10 mouse cellular contexts compared by ENCODE assay signal in the genomic region with DNA sequence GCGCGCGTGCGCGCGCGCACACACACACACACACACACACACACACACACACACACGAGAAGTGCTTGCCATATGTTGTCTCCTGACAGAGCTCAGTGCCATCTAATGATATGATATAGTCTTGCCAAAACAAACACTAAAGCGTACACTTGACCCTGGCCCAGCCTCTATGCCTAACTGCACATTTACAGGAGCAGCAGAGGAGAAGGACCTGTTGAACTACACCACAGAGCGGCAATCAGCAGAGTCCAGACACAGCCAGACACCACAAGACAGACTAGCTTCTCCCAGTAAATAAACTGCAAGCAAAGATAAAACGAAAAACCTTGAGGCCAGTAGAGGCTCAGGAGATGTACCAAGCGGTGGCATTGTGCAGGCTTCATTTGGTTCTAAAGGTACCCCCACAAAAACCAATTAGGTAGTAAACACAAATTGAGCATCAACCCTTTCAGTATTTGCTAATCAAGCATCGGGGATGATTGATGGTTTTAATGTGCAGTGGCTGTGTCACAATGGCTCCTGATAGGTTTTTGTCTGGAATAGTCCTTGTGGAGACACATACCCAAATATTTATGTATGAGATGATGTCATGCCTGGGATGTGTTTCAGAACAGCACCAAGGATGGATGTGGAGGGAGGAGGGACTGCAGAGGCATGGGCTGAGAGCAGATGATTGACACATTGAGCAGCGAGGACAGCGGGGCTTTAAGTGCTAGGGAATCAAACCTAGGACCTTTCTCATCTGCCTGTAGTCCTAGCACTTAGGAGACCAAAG.
DNase-seq lines count a peak whose midpoint lies in the region; ATAC-seq and TF ChIP-seq lines count a peak whose summit lies in the region.
"Had no signal": no experiment of that assay in that cellular context is flagged by ENCODE, and none has a peak within 500 bp of the region (broad histone marks: within the 10 kb centered on the region; RNA-seq: fewer than 3 reads in every experiment).

No protein-coding gene starts in this region.

- peak; percentile 85 for ATAC-seq in forebrain, embryonic 16.5 days

- TF ChIP-seq EP300 in MEL (IDR thresholded peaks at IDR 0.05; ENCODE audit: low read depth in 1 of 2, low read length in 2 of 2), result peak in 1 of 2 experiments; percentile 73; a peak in 2 of 4 replicates

- no peaks in the 10 kb centered on the region for H3K79me2 ChIP-seq in MEL (ENCODE audit: control insufficient read depth, insufficient read depth, low read length, poor library complexity)

- no peak for TF ChIP-seq POLR2A in MEL (IDR thresholded peaks at IDR 0.05; ENCODE audit: control insufficient read depth in 1 of 2, insufficient read depth in 1 of 2, low read depth in 1 of 2, low read length in 2 of 2, poor library complexity in 1 of 2)

- DNase-seq in gastrocnemius, adult 2 months, result no peak
- no peak for DNase-seq in gastrocnemius, postnatal 14 days
- DNase-seq in MEL (ENCODE audit: low read depth, low spot score), result peak; percentile 76
- peak; percentile 79 for DNase-seq in lung, postnatal 10 days
- DNase-seq in thymus, adult 18-20 months, result no peak
- DNase-seq in spleen, adult 18-20 months, result no peak
- DNase-seq in kidney, adult 18-20 months, result no peak

- intact Hi-C loops in gastrocnemius, adult 2 months (cut with DNase I), result no loop called here
- intact Hi-C loops in gastrocnemius, postnatal 14 days (cut with DNase I; ENCODE audit: low total_unique reads), result no loop called here

- no peak overlapping the region for H3K4me3 ChIP-seq in gastrocnemius, adult 2 months
- H3K4me3 ChIP-seq in MEL (ENCODE audit: control insufficient read depth in 1 of 2, insufficient read depth in 1 of 2, low read depth in 2 of 2, low read length in 2 of 2), result no peak overlapping the region
- H3K4me3 ChIP-seq in forebrain, embryonic 16.5 days (replicated peaks; ENCODE audit: low read length), result no peak overlapping the region
- H3K4me3 ChIP-seq: erythroblast, embryonic 14.5 days had no signal

- peak overlapping the region; percentile 92 for H3K27ac ChIP-seq in gastrocnemius, adult 2 months
- H3K27ac ChIP-seq in MEL (ENCODE audit: control insufficient read depth, low read depth, low read length), result no peak overlapping the region
- no peak overlapping the region for H3K27ac ChIP-seq in forebrain, embryonic 16.5 days (ENCODE audit: low read length)

- H3K27me3 ChIP-seq in MEL (ENCODE audit: control insufficient read depth in 1 of 2, insufficient read depth in 2 of 2, low read length in 2 of 2), result peaks cover 1 to 2% of the 10 kb centered on the region in 2 experiments; a peak in 2 of 4 replicates
- no peaks in the 10 kb centered on the region for H3K27me3 ChIP-seq in forebrain, embryonic 16.5 days (replicated peaks; ENCODE audit: control insufficient read depth, insufficient read depth, low read length)
- H3K27me3 ChIP-seq: CH12.LX had no signal

- peak; percentile 31 for TF ChIP-seq CTCF in gastrocnemius, adult 2 months (IDR thresholded peaks at IDR 0.05)
- no peak for TF ChIP-seq CTCF in MEL (IDR thresholded peaks at IDR 0.05 in 2 of 3, conservative IDR thresholded peaks at IDR 0.05 in 1 of 3; ENCODE audit: control insufficient read depth in 1 of 3, insufficient read depth in 1 of 3, low read depth in 2 of 3, low read length in 3 of 3, poor library complexity in 1 of 3, severe bottlenecking in 1 of 3)

- no peak overlapping the region for H3K4me2 ChIP-seq in forebrain, embryonic 16.5 days (ENCODE audit: low read length)

- WGBS in forebrain, embryonic 16.5 days, result 56% methylated on average over 13 of the region's 15 CpGs

- no peaks in the 10 kb centered on the region for H3K36me3 ChIP-seq in MEL (ENCODE audit: control insufficient read depth in 1 of 2, insufficient read depth in 2 of 2, low read length in 2 of 2)
- H3K36me3 ChIP-seq in forebrain, embryonic 16.5 days (ENCODE audit: control insufficient read depth, insufficient read depth), result no peaks in the 10 kb centered on the region

- H3K9me3 ChIP-seq in MEL (replicated peaks; ENCODE audit: insufficient read depth, low read length), result no peaks in the 10 kb centered on the region
- H3K9me3 ChIP-seq in forebrain, embryonic 16.5 days (ENCODE audit: control insufficient read depth, low read length), result no peaks in the 10 kb centered on the region

- TF ChIP-seq RAD21 in MEL (IDR thresholded peaks at IDR 0.05; ENCODE audit: low read depth, low read length), result no peak

- no peak overlapping the region for H3K9ac ChIP-seq in MEL (ENCODE audit: control insufficient read depth, low read depth, low read length, poor library complexity, severe bottlenecking)
- H3K9ac ChIP-seq in forebrain, embryonic 16.5 days (replicated peaks; ENCODE audit: low read depth, low read length), result no peak overlapping the region

- H3K4me1 ChIP-seq in MEL (ENCODE audit: control insufficient read depth in 1 of 2, insufficient read depth in 2 of 2, low read length in 2 of 2), result no peaks in the 10 kb centered on the region
- peaks cover 20% of the 10 kb centered on the region for H3K4me1 ChIP-seq in forebrain, embryonic 16.5 days (replicated peaks; ENCODE audit: control insufficient read depth, insufficient read depth, low read length)

TF ChIP-seq in MEL, 35 proteins besides CTCF, POLR2A, EP300 and RAD21:
- TF ChIP-seq ETS1 (IDR thresholded peaks at IDR 0.05; ENCODE audit: low read depth, low read length) (peak; percentile 57), MXI1 (IDR thresholded peaks at IDR 0.05; ENCODE audit: low read depth, low read length) (no peak), NELFE (IDR thresholded peaks at IDR 0.05; ENCODE audit: low read depth, low read length) (no peak), ZKSCAN1 (IDR thresholded peaks at IDR 0.05; ENCODE audit: low read depth, low read length) (no peak), HCFC1 (IDR thresholded peaks at IDR 0.05; ENCODE audit: low read depth, low read length) (no peak), TCF12 (IDR thresholded peaks at IDR 0.05; ENCODE audit: low read depth, low read length) (peak; percentile 70), GATA1 (IDR thresholded peaks at IDR 0.05; ENCODE audit: low read depth, low read length) (peak; percentile 55), MYC (IDR thresholded peaks at IDR 0.05; ENCODE audit: low read depth, low read length) (no peak), TAL1 (IDR thresholded peaks at IDR 0.05; ENCODE audit: low read length) (peak; percentile 90), NRF1 (IDR thresholded peaks at IDR 0.05; ENCODE audit: insufficient read depth, low read depth, low read length, poor library complexity, severe bottlenecking) (peak; percentile 63)

Comparison
In these comparisons a context has a peak if more than half of its experiments do, and no peak if none do; other contexts are left out.
1. DNase-seq: peak in MEL (single experiment) and lung, postnatal 10 days (single experiment); none in gastrocnemius, adult 2 months (single experiment), gastrocnemius, postnatal 14 days (single experiment), thymus, adult 18-20 months (0 of 2), spleen, adult 18-20 months (0 of 2) and kidney, adult 18-20 months (single experiment).